Mouse (Mus musculus): ENCODE measurements around the gene Sumf1.

Sumf1 gene

GRCm38 (mm10) chr6:108184847-108185684 lies at the start of gene Sumf1:
TSS of gene Sumf1 (minus strand) at chr6:108185582.
- DNase-seq (ENCODE audit: low spot score in 2 of 2): peak; percentile 87 to 90

GRCm38 (mm10) chr6:108234536-108234935 lies 49.2 kb upstream of the Sumf1 start:
- no peak for DNase-seq (ENCODE audit: low spot score in 2 of 2)

- no peak for DNase-seq (ENCODE audit: low spot score in 2 of 2)
These were observed 47.7 kb upstream of the Sumf1 start for GRCm38 (mm10) chr6:108233070-108233469.

- DNase-seq (ENCODE audit: low spot score in 2 of 2): no peak
These were observed 46.7 kb upstream of the Sumf1 start for GRCm38 (mm10) chr6:108231892-108232710.

GRCm38 (mm10) chr6:108230608-108231007 lies 45.2 kb upstream of the Sumf1 start:
- DNase-seq (ENCODE audit: low spot score in 2 of 2): no peak

GRCm38 (mm10) chr6:108228601-108229000 lies 43.2 kb upstream of the Sumf1 start:
- DNase-seq (ENCODE audit: low spot score in 2 of 2): no peak

DNA sequence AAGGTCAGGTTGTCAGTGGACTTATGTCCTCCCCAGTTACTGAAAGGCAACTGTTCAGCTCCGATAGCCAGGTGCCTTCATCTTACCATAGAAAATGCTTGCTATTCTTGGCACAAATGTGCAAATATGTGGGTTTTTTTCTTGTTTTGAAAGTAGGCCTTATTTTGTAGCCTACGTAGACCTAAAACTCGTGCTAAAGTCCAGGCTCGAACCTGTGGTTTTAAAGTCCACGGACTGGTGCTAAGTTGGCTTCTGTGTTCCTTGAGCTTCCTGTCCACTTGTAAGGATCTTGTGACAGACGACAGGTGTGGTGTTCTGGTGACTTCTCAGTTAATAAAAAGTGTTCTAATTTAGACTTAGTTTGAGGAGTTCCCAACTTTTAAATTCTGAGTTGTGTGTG lies 42.7 kb upstream of the Sumf1 start:
- no peak for DNase-seq (ENCODE audit: low spot score in 2 of 2)

GRCm38 (mm10) chr6:108227461-108227860 lies 42.1 kb upstream of the Sumf1 start:
- no peak for DNase-seq (ENCODE audit: low spot score in 2 of 2)

DNA sequence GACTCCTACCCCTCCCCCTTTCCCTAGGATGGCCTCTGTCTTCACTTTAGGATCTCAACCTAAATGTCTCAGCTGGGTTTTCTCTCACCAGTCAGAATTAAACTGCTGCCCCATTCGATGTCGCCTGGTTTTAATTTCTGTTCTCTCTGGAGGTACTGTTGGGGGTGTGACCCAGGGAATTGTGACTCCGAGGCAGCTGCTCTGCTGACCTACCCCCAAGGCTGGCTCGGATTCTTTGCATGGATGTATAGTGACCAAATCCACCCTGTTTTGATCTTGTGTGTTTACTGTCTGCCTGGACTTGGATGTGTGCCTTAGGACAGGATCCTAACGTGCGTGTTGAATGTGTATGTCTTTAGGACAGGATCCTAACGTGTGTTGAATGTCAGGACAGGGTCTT lies 40.8 kb upstream of the Sumf1 start:
- DNase-seq (ENCODE audit: low spot score in 2 of 2): no peak

DNA sequence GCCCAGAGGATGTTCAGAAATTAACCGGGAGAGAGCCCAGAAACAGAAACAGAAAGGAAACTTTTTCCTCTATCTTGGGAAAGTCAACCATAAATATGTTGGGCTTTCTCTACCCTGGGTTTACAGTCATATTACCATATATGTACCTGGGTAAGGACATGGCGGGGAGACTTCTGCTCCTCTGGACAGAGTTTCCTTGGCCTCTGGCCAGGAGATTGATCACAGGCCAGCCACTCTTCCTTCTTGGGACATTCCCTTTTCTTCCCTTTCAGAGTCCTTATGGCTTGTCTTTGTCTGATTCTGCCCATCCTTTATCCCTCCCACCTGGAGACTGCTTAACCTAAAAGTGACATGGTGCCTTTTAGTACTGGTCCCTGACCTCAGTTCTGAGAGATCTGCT lies 39.6 kb upstream of the Sumf1 start:
- DNase-seq (ENCODE audit: low spot score in 2 of 2): no peak

- no peak for DNase-seq (ENCODE audit: low spot score in 2 of 2)
These were observed 39.0 kb upstream of the Sumf1 start for GRCm38 (mm10) chr6:108224361-108224760.

GRCm38 (mm10) chr6:108222875-108223274 lies 37.5 kb upstream of the Sumf1 start:
- no peak for DNase-seq (ENCODE audit: low spot score in 2 of 2)

DNA sequence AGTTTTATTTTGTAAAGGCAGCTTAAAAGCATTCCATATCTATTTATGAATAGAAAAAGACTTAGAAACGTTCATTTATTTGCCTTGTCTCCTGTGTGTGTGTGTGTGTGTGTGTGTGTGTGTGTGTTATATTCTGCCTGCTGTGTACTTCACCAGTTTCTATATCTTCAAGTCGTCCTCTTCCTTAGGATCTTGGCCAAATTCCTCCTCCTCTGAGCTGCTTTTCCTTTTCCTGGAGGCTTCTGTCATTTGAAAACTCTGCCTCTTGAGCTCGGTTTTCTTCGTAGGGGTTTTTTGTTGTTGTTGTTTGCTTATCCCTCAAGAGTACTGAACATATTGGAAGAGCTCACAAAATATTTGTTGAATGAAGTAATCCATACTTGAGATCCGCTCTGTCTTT lies 37.1 kb upstream of the Sumf1 start:
- no peak for DNase-seq (ENCODE audit: low spot score in 2 of 2)

GRCm38 (mm10) chr6:108217987-108218386 lies 32.6 kb upstream of the Sumf1 start:
- DNase-seq (ENCODE audit: low spot score in 2 of 2): no peak

- DNase-seq (ENCODE audit: low spot score in 2 of 2): no peak
These were observed 31.4 kb upstream of the Sumf1 start for GRCm38 (mm10) chr6:108216832-108217231.

DNA sequence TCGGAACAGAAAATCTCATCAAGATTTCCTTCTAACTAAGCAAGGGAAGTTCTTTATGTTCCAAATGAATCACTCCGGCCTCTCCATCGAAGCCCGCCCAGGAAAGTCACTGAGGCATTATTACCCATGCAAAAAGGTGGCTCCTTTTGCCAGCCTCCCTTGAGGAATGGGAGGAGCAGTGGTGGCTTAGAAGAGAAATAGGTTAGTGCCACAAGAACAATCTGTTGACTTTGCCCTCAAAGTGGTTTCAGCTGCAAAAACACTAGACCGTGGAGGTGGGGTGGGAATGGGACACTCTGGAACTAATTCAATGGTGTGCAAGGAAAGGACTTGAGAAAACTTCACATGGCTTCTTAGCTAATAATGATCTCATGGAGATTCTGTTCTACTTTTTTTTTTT lies 30.7 kb upstream of the Sumf1 start:
- no peak for DNase-seq (ENCODE audit: low spot score in 2 of 2)

DNA sequence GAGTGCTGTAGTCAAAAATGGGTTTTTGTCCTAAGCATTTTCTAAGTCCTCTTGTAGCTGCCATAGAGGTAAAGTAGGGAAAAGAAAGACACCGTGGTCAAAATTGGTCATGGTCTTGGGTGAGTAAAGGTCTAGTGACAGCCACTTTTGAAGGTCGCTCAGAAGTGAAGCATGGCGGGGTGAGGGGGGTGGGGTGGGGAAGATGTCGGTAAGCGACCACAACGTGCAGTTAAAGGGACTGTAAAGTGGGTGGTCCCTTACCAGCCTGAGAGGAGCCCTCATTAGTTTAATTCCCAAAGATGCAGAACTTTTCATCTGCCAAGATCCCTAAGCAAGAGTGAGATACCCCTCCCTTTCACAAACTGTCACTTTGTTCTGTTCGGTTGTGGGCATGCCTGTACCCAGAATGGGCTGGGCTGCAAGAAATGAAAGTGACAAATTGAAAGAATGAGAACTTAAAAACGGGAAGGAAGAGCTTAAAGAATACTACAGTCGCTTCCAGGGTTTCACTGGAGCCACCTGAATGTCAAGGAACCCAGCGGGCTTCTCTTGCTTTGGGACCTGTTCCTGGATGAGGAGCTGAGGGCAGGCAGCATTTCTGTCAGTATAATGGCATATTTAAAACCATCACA lies 29.0 kb upstream of the Sumf1 start:
- DNase-seq (ENCODE audit: low spot score in 2 of 2): no peak

- no peak for DNase-seq (ENCODE audit: low spot score in 2 of 2)
These were observed 28.3 kb upstream of the Sumf1 start for GRCm38 (mm10) chr6:108213481-108214293.

GRCm38 (mm10) chr6:108212881-108213295 lies 27.5 kb upstream of the Sumf1 start, which contains the start of gene Itpr1:
TSS of gene Itpr1 (plus strand) at chr6:108213096.
- DNase-seq (ENCODE audit: low spot score in 2 of 2): peak; percentile 96

- DNase-seq (ENCODE audit: low spot score in 2 of 2): no peak
These were observed 26.8 kb upstream of the Sumf1 start for GRCm38 (mm10) chr6:108211896-108212880.

Measured in right cerebral cortex, postnatal 36 days (tissue).